Mouse (Mus musculus): ENCODE data around the gene Rabepk. TPM values are rescaled to one million over a fixed set of nuclear protein-coding genes. Genes with fewer than 3 reads are reported as not detected.
A peak's percentile ranks its signal among the peaks of the same experiment; 100 is the strongest.

Gene Rabepk
- polyA plus RNA-seq, 1 experiment from 2014 or later = 24.8 TPM

DNA sequence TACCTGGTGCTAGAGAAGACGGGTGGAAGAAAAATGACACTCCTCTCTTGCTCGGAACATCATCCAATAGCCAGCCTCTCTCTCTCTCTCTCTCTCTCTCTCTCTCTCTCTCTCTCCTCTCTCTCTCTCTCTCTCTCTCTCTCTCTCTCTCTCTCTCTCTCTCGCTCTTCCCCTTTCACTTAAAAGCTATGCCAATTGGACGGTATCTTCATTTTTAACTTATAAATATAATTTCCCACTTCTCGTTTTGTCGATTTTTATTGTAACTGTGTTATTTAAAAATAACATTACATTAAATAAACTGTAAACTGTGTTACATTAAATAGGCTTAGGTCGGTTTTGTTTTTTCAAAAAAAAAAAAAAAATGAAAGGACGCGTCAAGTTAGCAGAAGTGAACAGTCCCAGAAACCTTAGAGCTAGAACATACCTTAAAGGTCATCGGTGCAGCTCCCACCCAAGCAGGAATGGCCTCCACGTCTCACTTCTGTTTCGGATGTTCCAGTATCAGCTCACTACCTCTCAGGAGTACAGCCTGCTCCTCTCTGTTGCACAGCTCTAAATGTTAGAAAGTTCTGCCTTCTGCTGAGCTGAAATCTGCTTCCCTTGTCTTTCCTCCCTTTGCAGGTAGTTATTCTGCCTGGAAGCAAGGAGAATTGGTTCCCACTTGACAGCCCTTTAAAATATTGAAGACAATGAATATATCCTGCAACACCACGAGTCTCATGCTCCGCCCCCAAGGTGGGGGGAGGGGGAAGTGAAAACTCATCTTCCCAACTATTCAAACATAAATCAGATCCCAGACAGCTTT, 45.0 kb downstream of the Rabepk start, which contains the start of gene Gapvd1:
Gene Gapvd1, minus strand, starts transcription at position 682 of the 808 bp plus-strand sequence.
- H3K4me2 ChIP-seq (replicated peaks) = peak within 1 kb of the TSS; percentile 84
- ATAC-seq (ENCODE audit: low FRiP score) (no peak), DNase-seq (ENCODE audit: low spot score) (peak; percentile 56)
- no peaks in the 10 kb centered on the region for H3K27me3 ChIP-seq (ENCODE audit: control insufficient read depth, insufficient read depth, low read length)
- no peaks in the 10 kb centered on the region for H3K36me3 ChIP-seq (replicated peaks; ENCODE audit: control insufficient read depth, insufficient read depth)
- peaks cover 26% of the 10 kb centered on the region for H3K4me1 ChIP-seq (replicated peaks; ENCODE audit: control insufficient read depth, insufficient read depth, low read length)
- H3K4me3 ChIP-seq (replicated peaks; ENCODE audit: low read length) = peak within 1 kb of the TSS; percentile 96
- H3K9me3 ChIP-seq (ENCODE audit: control insufficient read depth, low read length) = no peaks in the 10 kb centered on the region
- H3K9ac ChIP-seq = peak within 1 kb of the TSS; percentile 97
- under 1% methylated on average over 13 of the region's 14 CpGs for whole genome bisulfite sequencing
- peak within 1 kb of the TSS; percentile 95 for H3K27ac ChIP-seq

DNA sequence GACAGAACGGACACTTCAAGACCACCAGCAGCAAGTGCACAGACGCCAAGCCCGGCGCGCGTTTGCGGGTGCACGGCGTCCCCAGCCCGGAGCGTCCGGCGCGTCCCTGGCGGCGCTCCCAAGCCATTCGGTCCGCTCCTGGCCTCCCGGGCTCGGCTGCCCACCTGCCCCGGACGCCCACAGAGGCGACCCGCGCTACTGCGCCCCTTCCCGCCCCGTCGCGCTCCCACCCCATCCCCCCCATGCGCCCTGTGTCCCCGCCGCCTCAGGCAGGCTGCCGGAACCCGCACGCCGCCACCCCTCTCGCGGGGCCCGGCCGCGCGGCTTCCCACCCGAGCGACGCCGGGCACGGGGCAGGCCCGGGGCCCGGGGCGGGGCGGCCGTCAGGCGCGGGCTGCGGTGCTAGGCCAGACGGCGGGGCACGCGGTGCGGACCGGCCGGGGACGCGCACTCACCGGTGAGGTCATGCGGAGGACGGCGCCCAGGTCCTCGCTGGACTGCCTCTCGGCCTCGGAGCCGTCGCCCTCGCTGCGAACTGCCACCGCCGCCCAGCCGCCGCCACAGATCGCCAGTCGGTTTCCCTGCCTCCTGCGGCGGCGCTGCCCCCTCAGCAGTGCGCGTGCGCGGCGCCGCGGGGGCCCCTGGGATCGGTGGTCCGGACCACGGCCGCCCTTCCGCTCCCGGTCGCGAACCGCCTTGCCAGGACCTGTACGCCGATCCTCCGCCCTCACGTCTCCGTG, 45.7 kb downstream of the Rabepk start:
- Histone ChIP-seq H3K4me1 (replicated peaks; ENCODE audit: control insufficient read depth, insufficient read depth, low read length) (peaks cover 26% of the 10 kb centered on the region), H3K36me3 (replicated peaks; ENCODE audit: control insufficient read depth, insufficient read depth) (no peaks in the 10 kb centered on the region)
- WGBS = under 1% methylated on average over 103 of the region's 106 CpGs

DNA sequence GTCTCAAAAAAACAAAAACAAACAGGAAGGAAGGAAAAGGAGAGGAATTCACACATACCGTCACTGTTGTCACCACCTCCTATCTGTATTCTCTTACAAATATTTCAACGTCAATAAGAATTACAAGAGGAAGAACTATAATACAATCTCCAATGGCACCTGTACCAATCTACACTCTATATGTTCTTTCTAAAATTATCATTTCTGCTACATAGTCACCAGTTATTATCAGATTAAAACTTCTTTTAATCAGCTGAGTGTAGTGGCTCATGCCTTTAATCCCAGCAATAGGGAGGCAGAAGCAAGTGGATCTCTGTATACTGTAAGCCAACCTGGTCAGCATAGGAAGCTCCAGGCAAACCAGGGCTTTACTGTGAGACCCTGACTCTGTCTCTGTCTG, 49.5 kb downstream of the Rabepk start:
- Histone ChIP-seq H3K27me3 (ENCODE audit: control insufficient read depth, insufficient read depth, low read length) (no peaks in the 10 kb centered on the region), H3K36me3 (replicated peaks; ENCODE audit: control insufficient read depth, insufficient read depth) (no peaks in the 10 kb centered on the region), H3K27ac (no peak overlapping the region), H3K4me3 (replicated peaks; ENCODE audit: low read length) (no peak overlapping the region), H3K9me3 (ENCODE audit: control insufficient read depth, low read length) (no peaks in the 10 kb centered on the region), H3K9ac (no peak overlapping the region), H3K4me2 (replicated peaks) (no peak overlapping the region), H3K4me1 (replicated peaks; ENCODE audit: control insufficient read depth, insufficient read depth, low read length) (peaks cover 26% of the 10 kb centered on the region)
- 84% methylated on average over 2 of the region's 2 CpGs for WGBS
- no peak for DNase-seq (ENCODE audit: low spot score)
- no peak for ATAC-seq (ENCODE audit: low FRiP score)

More for the DNA sequence above, 45.7 kb downstream of the Rabepk start:
- DNase-seq (ENCODE audit: low spot score) (peak; percentile 86), ATAC-seq (ENCODE audit: low FRiP score) (peak; percentile 93)
- Histone ChIP-seq H3K9me3 (ENCODE audit: control insufficient read depth, low read length) (no peaks in the 10 kb centered on the region), H3K27me3 (ENCODE audit: control insufficient read depth, insufficient read depth, low read length) (no peaks in the 10 kb centered on the region), H3K9ac (peak overlapping the region; percentile 97), H3K4me3 (replicated peaks; ENCODE audit: low read length) (peak overlapping the region; percentile 96), H3K4me2 (replicated peaks) (peak overlapping the region; percentile 84), H3K27ac (peak overlapping the region; percentile 95)

DNA sequence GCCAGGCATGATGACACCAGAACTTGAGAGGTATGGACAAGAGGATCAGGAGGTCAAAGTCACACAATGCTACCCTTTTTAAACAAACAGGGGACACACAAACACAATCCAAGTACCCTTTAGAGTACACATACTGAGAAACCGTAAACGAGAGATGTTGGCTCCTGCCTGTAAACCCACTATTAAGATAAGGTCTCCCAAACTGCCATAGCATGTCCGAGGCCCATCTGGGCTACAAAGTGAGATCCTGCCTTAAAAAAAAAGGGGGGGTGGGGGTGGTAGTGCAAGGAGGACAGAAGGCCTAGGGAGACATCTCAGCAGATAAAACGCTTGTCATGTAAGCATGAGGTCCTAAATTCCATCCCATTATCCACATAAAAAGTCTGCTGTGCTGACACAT, 51.2 kb downstream of the Rabepk start:
- 97% methylated on average over 4 of the region's 4 CpGs for WGBS
- no peak for DNase-seq (ENCODE audit: low spot score)

DNA sequence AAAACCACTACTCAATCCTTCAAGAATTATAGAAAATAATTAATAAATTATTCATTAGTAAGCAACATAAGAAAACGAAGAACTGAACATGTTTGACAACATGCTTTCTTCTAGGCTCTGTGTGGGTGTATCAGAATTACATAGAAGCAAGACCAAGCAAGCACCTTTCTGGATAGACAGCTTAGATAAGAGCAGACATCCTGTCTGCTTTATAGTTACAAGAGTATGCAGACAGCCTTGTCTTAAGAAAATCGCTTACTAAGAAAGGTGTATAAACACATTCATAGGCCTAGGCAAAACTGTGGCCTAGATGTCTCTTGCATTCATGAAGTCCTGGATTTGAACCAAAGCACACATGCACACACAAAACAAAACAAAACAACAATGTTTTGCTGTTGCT, 54.0 kb downstream of the Rabepk start:
- no peaks in the 10 kb centered on the region for H3K27me3 ChIP-seq (ENCODE audit: control insufficient read depth, insufficient read depth, low read length)
- H3K4me2 ChIP-seq (replicated peaks) = no peak overlapping the region
- no peak for DNase-seq (ENCODE audit: low spot score)
- no peak overlapping the region for H3K4me3 ChIP-seq (replicated peaks; ENCODE audit: low read length)
- H3K36me3 ChIP-seq (replicated peaks; ENCODE audit: control insufficient read depth, insufficient read depth) = 0 out of 2 replicates have a peak, but pooled peaks cover 15% of the 10 kb centered on the region
- H3K4me1 ChIP-seq (replicated peaks; ENCODE audit: control insufficient read depth, insufficient read depth, low read length) = 0 out of 2 replicates have a peak, but pooled peaks cover under 1% of the 10 kb centered on the region
- no peak overlapping the region for H3K27ac ChIP-seq
- no peaks in the 10 kb centered on the region for H3K9me3 ChIP-seq (ENCODE audit: control insufficient read depth, low read length)
- WGBS = 94% methylated on average over 2 of the region's 2 CpGs
- ATAC-seq (ENCODE audit: low FRiP score) = no peak
- H3K9ac ChIP-seq = no peak overlapping the region

More for the DNA sequence above, 51.2 kb downstream of the Rabepk start:
- Histone ChIP-seq H3K4me1 (replicated peaks; ENCODE audit: control insufficient read depth, insufficient read depth, low read length) (peaks cover 23% of the 10 kb centered on the region), H3K9ac (no peak overlapping the region), H3K4me2 (replicated peaks) (no peak overlapping the region), H3K27ac (no peak overlapping the region), H3K36me3 (replicated peaks; ENCODE audit: control insufficient read depth, insufficient read depth) (0 out of 2 replicates have a peak, but pooled peaks cover 5% of the 10 kb centered on the region), H3K9me3 (ENCODE audit: control insufficient read depth, low read length) (no peaks in the 10 kb centered on the region), H3K4me3 (replicated peaks; ENCODE audit: low read length) (no peak overlapping the region), H3K27me3 (ENCODE audit: control insufficient read depth, insufficient read depth, low read length) (no peaks in the 10 kb centered on the region)
- ATAC-seq (ENCODE audit: low FRiP score) = no peak

DNA sequence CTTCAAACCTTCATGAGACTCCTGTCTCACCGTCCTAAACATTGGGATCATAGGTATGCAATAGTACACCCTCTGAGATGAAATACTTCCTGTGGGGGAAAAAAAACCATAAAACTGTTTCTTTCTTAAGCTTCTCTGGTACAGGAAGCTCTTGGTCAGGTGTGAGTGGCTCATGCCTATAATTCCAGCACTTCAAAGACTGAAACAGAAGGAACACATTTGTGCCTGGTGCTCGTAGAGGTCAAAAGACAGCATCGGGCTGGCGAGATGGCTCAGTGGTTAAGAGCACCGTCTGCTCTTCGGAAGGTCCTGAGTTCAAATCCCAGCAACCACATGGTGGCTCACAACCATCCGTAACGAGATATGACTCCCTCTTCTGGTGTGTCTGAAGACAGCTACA, 55.2 kb downstream of the Rabepk start:
- H3K4me3 ChIP-seq (replicated peaks; ENCODE audit: low read length) = no peak overlapping the region
- H3K9me3 ChIP-seq (ENCODE audit: control insufficient read depth, low read length) = no peaks in the 10 kb centered on the region
- no peaks in the 10 kb centered on the region for H3K4me1 ChIP-seq (replicated peaks; ENCODE audit: control insufficient read depth, insufficient read depth, low read length)
- H3K36me3 ChIP-seq (replicated peaks; ENCODE audit: control insufficient read depth, insufficient read depth) = 0 out of 2 replicates have a peak, but pooled peaks cover 15% of the 10 kb centered on the region
- no peak overlapping the region for H3K4me2 ChIP-seq (replicated peaks)
- H3K27ac ChIP-seq = no peak overlapping the region
- H3K27me3 ChIP-seq (ENCODE audit: control insufficient read depth, insufficient read depth, low read length) = no peaks in the 10 kb centered on the region
- ATAC-seq (ENCODE audit: low FRiP score) (no peak), DNase-seq (ENCODE audit: low spot score) (no peak)
- 97% methylated on average over 8 of the region's 8 CpGs for WGBS
- H3K9ac ChIP-seq = no peak overlapping the region

DNA sequence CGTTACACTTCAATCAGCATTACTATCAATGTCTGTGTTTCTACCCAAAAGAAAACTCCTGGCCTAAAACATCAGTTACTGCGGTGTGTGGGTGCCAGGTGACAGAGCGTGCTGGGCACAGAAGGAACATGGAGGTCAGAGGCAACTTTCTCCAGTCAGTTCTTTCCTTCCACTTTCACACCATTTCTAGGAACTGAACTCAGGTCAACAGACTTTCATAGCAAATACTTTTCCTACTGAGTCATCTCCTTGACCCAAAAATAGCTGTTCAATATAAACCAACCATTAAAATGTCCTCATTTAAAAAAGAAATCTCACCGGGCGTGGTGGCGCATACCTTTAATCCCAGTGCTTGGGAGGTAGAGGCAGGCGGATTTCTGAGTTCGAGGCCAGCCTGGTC, 57.0 kb downstream of the Rabepk start:
- no peak overlapping the region for H3K4me2 ChIP-seq (replicated peaks)
- WGBS = 95% methylated on average over 8 of the region's 8 CpGs
- H3K9ac ChIP-seq = no peak overlapping the region
- H3K36me3 ChIP-seq (replicated peaks; ENCODE audit: control insufficient read depth, insufficient read depth) = 0 out of 2 replicates have a peak, but pooled peaks cover 15% of the 10 kb centered on the region
- no peaks in the 10 kb centered on the region for H3K4me1 ChIP-seq (replicated peaks; ENCODE audit: control insufficient read depth, insufficient read depth, low read length)
- no peaks in the 10 kb centered on the region for H3K9me3 ChIP-seq (ENCODE audit: control insufficient read depth, low read length)
- no peaks in the 10 kb centered on the region for H3K27me3 ChIP-seq (ENCODE audit: control insufficient read depth, insufficient read depth, low read length)
- H3K4me3 ChIP-seq (replicated peaks; ENCODE audit: low read length) = no peak overlapping the region
- no peak for DNase-seq (ENCODE audit: low spot score)
- no peak for ATAC-seq (ENCODE audit: low FRiP score)
- H3K27ac ChIP-seq = no peak overlapping the region

DNA sequence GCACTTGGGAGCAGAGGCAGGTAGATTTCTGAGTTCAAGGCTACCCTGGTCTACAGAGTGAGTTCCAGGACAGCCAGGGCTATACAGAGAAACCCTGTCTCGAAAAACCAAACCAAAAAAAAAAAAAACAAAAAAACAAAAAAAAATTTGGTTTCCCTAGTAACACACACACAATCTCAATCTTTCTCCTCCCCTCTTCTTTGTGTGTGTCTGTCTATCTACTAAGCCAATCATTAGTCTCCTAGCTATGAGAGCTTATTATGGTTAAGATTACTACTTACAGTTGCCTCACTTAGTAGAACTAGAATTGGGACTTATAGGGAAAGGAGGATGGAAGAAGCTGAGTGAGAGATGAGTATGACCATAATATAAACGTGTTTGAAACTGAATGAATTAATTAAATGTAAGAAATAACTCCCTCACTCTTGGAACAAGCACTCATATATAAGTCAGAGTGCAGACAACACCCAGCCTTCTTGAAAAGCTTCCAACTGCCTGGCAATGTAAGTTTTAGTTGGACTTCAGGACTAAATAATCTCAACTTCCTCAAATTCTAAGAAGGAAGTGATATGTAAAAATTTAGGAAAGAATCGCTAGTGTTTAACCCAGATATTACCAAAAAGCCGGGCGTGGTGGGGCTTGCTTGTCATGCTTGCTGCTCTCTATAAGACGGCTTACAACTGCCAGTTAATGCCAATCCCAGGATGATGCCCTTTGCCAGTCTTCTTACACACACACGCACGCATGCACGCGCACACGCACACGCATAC, 58.1 kb downstream of the Rabepk start:
- WGBS = 94% methylated on average over 12 of the region's 12 CpGs
- no peak overlapping the region for H3K27ac ChIP-seq
- no peaks in the 10 kb centered on the region for H3K27me3 ChIP-seq (ENCODE audit: control insufficient read depth, insufficient read depth, low read length)
- no peaks in the 10 kb centered on the region for H3K9me3 ChIP-seq (ENCODE audit: control insufficient read depth, low read length)
- H3K4me1 ChIP-seq (replicated peaks; ENCODE audit: control insufficient read depth, insufficient read depth, low read length) = no peaks in the 10 kb centered on the region
- 0 out of 2 replicates have a peak, but pooled peaks cover 15% of the 10 kb centered on the region for H3K36me3 ChIP-seq (replicated peaks; ENCODE audit: control insufficient read depth, insufficient read depth)
- H3K9ac ChIP-seq = no peak overlapping the region
- no peak overlapping the region for H3K4me2 ChIP-seq (replicated peaks)
- DNase-seq (ENCODE audit: low spot score) (no peak), ATAC-seq (ENCODE audit: low FRiP score) (no peak)
- no peak overlapping the region for H3K4me3 ChIP-seq (replicated peaks; ENCODE audit: low read length)
